Mouse (Mus musculus): ENCODE results near the gene Gm19426. TPM values are rescaled to one million over a fixed set of nuclear protein-coding genes. Genes with fewer than 3 reads are reported as not detected.

Gene Gm19426
- polyA plus RNA-seq, 1 experiment from 2014 or later = 4.4 TPM

- Histone ChIP-seq H3K27ac (replicated peaks in 1 of 2; ENCODE audit: control insufficient read depth in 1 of 2, insufficient read depth in 1 of 2, low read depth in 2 of 2, low read length in 2 of 2) (no peak overlapping the region), H3K9ac (ENCODE audit: low read length) (no peak overlapping the region), H3K9me3 (ENCODE audit: control insufficient read depth, low read length) (no peaks in the 10 kb centered on the region), H3K27me3 (ENCODE audit: control insufficient read depth, insufficient read depth, low read length) (no peaks in the 10 kb centered on the region), H3K4me2 (ENCODE audit: low read length) (no peak overlapping the region), H3K36me3 (ENCODE audit: control insufficient read depth, insufficient read depth, low read length) (no peaks in the 10 kb centered on the region), H3K4me3 (ENCODE audit: control insufficient read depth in 1 of 2, insufficient read depth in 1 of 2, low read depth in 1 of 2, low read length in 2 of 2) (no peak overlapping the region), H3K4me1 (ENCODE audit: control insufficient read depth in 2 of 2, insufficient read depth in 2 of 2, low read length in 2 of 2) (peaks cover 1 to 15% of the 10 kb centered on the region in 2 experiments; a peak in 3 of 4 replicates)
- WGBS = 58% methylated on average over 6 of the region's 6 CpGs
- no peak for ATAC-seq (ENCODE audit: insufficient number of reproducible peaks, insufficient read depth, low FRiP score, low read depth)
Measured at GRCm38 (mm10) chr2:84779210-84779609, 35.8 kb upstream of the Gm19426 start.

GRCm38 (mm10) chr2:84777706-84778105, 34.3 kb upstream of the Gm19426 start:
- H3K9me3 ChIP-seq (ENCODE audit: control insufficient read depth, low read length) = no peaks in the 10 kb centered on the region
- 68% methylated on average over 3 of the region's 3 CpGs for WGBS
- no peaks in the 10 kb centered on the region for H3K36me3 ChIP-seq (ENCODE audit: control insufficient read depth, insufficient read depth, low read length)
- H3K27me3 ChIP-seq (ENCODE audit: control insufficient read depth, insufficient read depth, low read length) = no peaks in the 10 kb centered on the region
- H3K4me1 ChIP-seq (ENCODE audit: control insufficient read depth in 2 of 2, insufficient read depth in 2 of 2, low read length in 2 of 2) = peaks cover 0 to 7% of the 10 kb centered on the region in 2 experiments; a peak in 2 of 4 replicates
- no peak overlapping the region for H3K4me2 ChIP-seq (ENCODE audit: low read length)
- ATAC-seq (ENCODE audit: insufficient number of reproducible peaks, insufficient read depth, low FRiP score, low read depth) = no peak
- no peak overlapping the region for H3K4me3 ChIP-seq (ENCODE audit: control insufficient read depth in 1 of 2, insufficient read depth in 1 of 2, low read depth in 1 of 2, low read length in 2 of 2)
- no peak overlapping the region for H3K27ac ChIP-seq (replicated peaks in 1 of 2; ENCODE audit: control insufficient read depth in 1 of 2, insufficient read depth in 1 of 2, low read depth in 2 of 2, low read length in 2 of 2)
- H3K9ac ChIP-seq (ENCODE audit: low read length) = no peak overlapping the region

GRCm38 (mm10) chr2:84775665-84776064, 32.2 kb upstream of the Gm19426 start:
- H3K9ac ChIP-seq (ENCODE audit: low read length) = no peak overlapping the region
- no peak overlapping the region for H3K4me3 ChIP-seq (ENCODE audit: control insufficient read depth in 1 of 2, insufficient read depth in 1 of 2, low read depth in 1 of 2, low read length in 2 of 2)
- no peak overlapping the region for H3K4me2 ChIP-seq (ENCODE audit: low read length)
- H3K4me1 ChIP-seq (ENCODE audit: control insufficient read depth in 2 of 2, insufficient read depth in 2 of 2, low read length in 2 of 2) = peaks cover 0 to 7% of the 10 kb centered on the region in 2 experiments; a peak in 2 of 4 replicates
- ATAC-seq (ENCODE audit: insufficient number of reproducible peaks, insufficient read depth, low FRiP score, low read depth) = no peak
- no peaks in the 10 kb centered on the region for H3K36me3 ChIP-seq (ENCODE audit: control insufficient read depth, insufficient read depth, low read length)
- 85% methylated on average over 6 of the region's 6 CpGs for WGBS
- H3K27ac ChIP-seq (replicated peaks in 1 of 2; ENCODE audit: control insufficient read depth in 1 of 2, insufficient read depth in 1 of 2, low read depth in 2 of 2, low read length in 2 of 2) = 0 out of 4 replicates have a peak overlapping the region, but pooled peaks of 1 of the 2 experiments have one; percentile 37
- H3K27me3 ChIP-seq (ENCODE audit: control insufficient read depth, insufficient read depth, low read length) = no peaks in the 10 kb centered on the region
- no peaks in the 10 kb centered on the region for H3K9me3 ChIP-seq (ENCODE audit: control insufficient read depth, low read length)

- 72% methylated on average over 9 of the region's 9 CpGs for WGBS
- ATAC-seq (ENCODE audit: insufficient number of reproducible peaks, insufficient read depth, low FRiP score, low read depth) = no peak
Measured at GRCm38 (mm10) chr2:84775241-84775640, 31.8 kb upstream of the Gm19426 start, which contains the start of gene Serping1. Gene Serping1 (minus strand): TSS chr2:84775444.

GRCm38 (mm10) chr2:84774751-84775150, 31.3 kb upstream of the Gm19426 start:
- H3K27me3 ChIP-seq (ENCODE audit: control insufficient read depth, insufficient read depth, low read length) = no peaks in the 10 kb centered on the region
- H3K27ac ChIP-seq (replicated peaks in 1 of 2; ENCODE audit: control insufficient read depth in 1 of 2, insufficient read depth in 1 of 2, low read depth in 2 of 2, low read length in 2 of 2) = peak overlapping the region in 1 of 2 experiments; percentile 37; a peak in 1 of 4 replicates
- H3K4me2 ChIP-seq (ENCODE audit: low read length) = peak overlapping the region; percentile 61
- H3K4me3 ChIP-seq (ENCODE audit: control insufficient read depth in 1 of 2, insufficient read depth in 1 of 2, low read depth in 1 of 2, low read length in 2 of 2) = peak overlapping the region; percentile 31 to 40
- peak overlapping the region; percentile 65 for H3K9ac ChIP-seq (ENCODE audit: low read length)
- peaks cover 0 to 7% of the 10 kb centered on the region in 2 experiments; a peak in 2 of 4 replicates for H3K4me1 ChIP-seq (ENCODE audit: control insufficient read depth in 2 of 2, insufficient read depth in 2 of 2, low read length in 2 of 2)
- no peaks in the 10 kb centered on the region for H3K9me3 ChIP-seq (ENCODE audit: control insufficient read depth, low read length)
- H3K36me3 ChIP-seq (ENCODE audit: control insufficient read depth, insufficient read depth, low read length) = no peaks in the 10 kb centered on the region
- ATAC-seq (ENCODE audit: insufficient number of reproducible peaks, insufficient read depth, low FRiP score, low read depth) = peak; percentile 79
- 5% methylated on average over 15 of the region's 15 CpGs for WGBS

More at GRCm38 (mm10) chr2:84775241-84775640, 31.8 kb upstream of the Gm19426 start, which contains the start of gene Serping1:
- Histone ChIP-seq H3K4me3 (ENCODE audit: control insufficient read depth in 1 of 2, insufficient read depth in 1 of 2, low read depth in 1 of 2, low read length in 2 of 2) (peak within 1 kb of the TSS; percentile 31 to 40), H3K27me3 (ENCODE audit: control insufficient read depth, insufficient read depth, low read length) (no peaks in the 10 kb centered on the region), H3K9ac (ENCODE audit: low read length) (peak within 1 kb of the TSS; percentile 65), H3K9me3 (ENCODE audit: control insufficient read depth, low read length) (no peaks in the 10 kb centered on the region), H3K4me2 (ENCODE audit: low read length) (peak within 1 kb of the TSS; percentile 61), H3K4me1 (ENCODE audit: control insufficient read depth in 2 of 2, insufficient read depth in 2 of 2, low read length in 2 of 2) (peaks cover 0 to 7% of the 10 kb centered on the region in 2 experiments; a peak in 2 of 4 replicates), H3K36me3 (ENCODE audit: control insufficient read depth, insufficient read depth, low read length) (no peaks in the 10 kb centered on the region), H3K27ac (replicated peaks in 1 of 2; ENCODE audit: control insufficient read depth in 1 of 2, insufficient read depth in 1 of 2, low read depth in 2 of 2, low read length in 2 of 2) (peak within 1 kb of the TSS in 1 of 2 experiments; percentile 37; a peak in 1 of 4 replicates)

- WGBS = 77% methylated on average over 5 of the region's 5 CpGs
- Histone ChIP-seq H3K4me2 (ENCODE audit: low read length) (no peak overlapping the region), H3K27ac (replicated peaks in 1 of 2; ENCODE audit: control insufficient read depth in 1 of 2, insufficient read depth in 1 of 2, low read depth in 2 of 2, low read length in 2 of 2) (no peak overlapping the region), H3K9me3 (ENCODE audit: control insufficient read depth, low read length) (no peaks in the 10 kb centered on the region), H3K27me3 (ENCODE audit: control insufficient read depth, insufficient read depth, low read length) (no peaks in the 10 kb centered on the region), H3K9ac (ENCODE audit: low read length) (no peak overlapping the region), H3K4me3 (ENCODE audit: control insufficient read depth in 1 of 2, insufficient read depth in 1 of 2, low read depth in 1 of 2, low read length in 2 of 2) (no peak overlapping the region), H3K36me3 (ENCODE audit: control insufficient read depth, insufficient read depth, low read length) (no peaks in the 10 kb centered on the region), H3K4me1 (ENCODE audit: control insufficient read depth in 2 of 2, insufficient read depth in 2 of 2, low read length in 2 of 2) (peaks cover 0 to 4% of the 10 kb centered on the region in 2 experiments; a peak in 2 of 4 replicates)
- no peak for ATAC-seq (ENCODE audit: insufficient number of reproducible peaks, insufficient read depth, low FRiP score, low read depth)
Measured at GRCm38 (mm10) chr2:84773195-84773594, 29.7 kb upstream of the Gm19426 start.

GRCm38 (mm10) chr2:84772454-84772853, 29.0 kb upstream of the Gm19426 start:
- ATAC-seq (ENCODE audit: insufficient number of reproducible peaks, insufficient read depth, low FRiP score, low read depth) = no peak
- peaks cover 0 to 4% of the 10 kb centered on the region in 2 experiments; a peak in 2 of 4 replicates for H3K4me1 ChIP-seq (ENCODE audit: control insufficient read depth in 2 of 2, insufficient read depth in 2 of 2, low read length in 2 of 2)

GRCm38 (mm10) chr2:84770501-84770900, 27.0 kb upstream of the Gm19426 start:
- Histone ChIP-seq H3K4me2 (ENCODE audit: low read length) (no peak overlapping the region), H3K27ac (replicated peaks in 1 of 2; ENCODE audit: control insufficient read depth in 1 of 2, insufficient read depth in 1 of 2, low read depth in 2 of 2, low read length in 2 of 2) (no peak overlapping the region), H3K9ac (ENCODE audit: low read length) (no peak overlapping the region), H3K4me1 (ENCODE audit: control insufficient read depth in 2 of 2, insufficient read depth in 2 of 2, low read length in 2 of 2) (peaks cover 0 to 4% of the 10 kb centered on the region in 2 experiments; a peak in 2 of 4 replicates), H3K4me3 (ENCODE audit: control insufficient read depth in 1 of 2, insufficient read depth in 1 of 2, low read depth in 1 of 2, low read length in 2 of 2) (no peak overlapping the region), H3K36me3 (ENCODE audit: control insufficient read depth, insufficient read depth, low read length) (no peaks in the 10 kb centered on the region), H3K27me3 (ENCODE audit: control insufficient read depth, insufficient read depth, low read length) (no peaks in the 10 kb centered on the region), H3K9me3 (ENCODE audit: control insufficient read depth, low read length) (no peaks in the 10 kb centered on the region)
- WGBS = 65% methylated on average over 6 of the region's 6 CpGs
- no peak for ATAC-seq (ENCODE audit: insufficient number of reproducible peaks, insufficient read depth, low FRiP score, low read depth)

More at GRCm38 (mm10) chr2:84772454-84772853, 29.0 kb upstream of the Gm19426 start:
- no peak overlapping the region for H3K4me3 ChIP-seq (ENCODE audit: control insufficient read depth in 1 of 2, insufficient read depth in 1 of 2, low read depth in 1 of 2, low read length in 2 of 2)
- no peaks in the 10 kb centered on the region for H3K27me3 ChIP-seq (ENCODE audit: control insufficient read depth, insufficient read depth, low read length)
- no peaks in the 10 kb centered on the region for H3K36me3 ChIP-seq (ENCODE audit: control insufficient read depth, insufficient read depth, low read length)
- no peaks in the 10 kb centered on the region for H3K9me3 ChIP-seq (ENCODE audit: control insufficient read depth, low read length)
- WGBS = 82% methylated on average over 4 of the region's 4 CpGs
- H3K4me2 ChIP-seq (ENCODE audit: low read length) = no peak overlapping the region
- H3K27ac ChIP-seq (replicated peaks in 1 of 2; ENCODE audit: control insufficient read depth in 1 of 2, insufficient read depth in 1 of 2, low read depth in 2 of 2, low read length in 2 of 2) = no peak overlapping the region
- no peak overlapping the region for H3K9ac ChIP-seq (ENCODE audit: low read length)

All from heart, embryonic 14.5 days (tissue).